Mouse (Mus musculus) E14TG2a.4 (cell line): ENCODE results near the gene Hapln3.

Source experiments
- H3K27me3 ChIP-seq: 2 replicates; pipeline ENCODE4 v1.6.1; 2014; ENCODE audit warnings: low read length, control low read depth; ENCODE audit not compliant: insufficient read depth
- H3K36me3 ChIP-seq: 2 replicates; pipeline ENCODE4 v1.6.1; 2014; ENCODE audit warnings: low read length, control low read depth; ENCODE audit not compliant: insufficient read depth
- H3K4me1 ChIP-seq: replicated peaks from 2 replicates; pipeline ENCODE4 v1.6.1; 2014; ENCODE audit warnings: low read depth, low read length, control low read depth
- H3K4me3 ChIP-seq: replicated peaks from 2 replicates; pipeline ENCODE4 v1.5.1; 2014; ENCODE audit warnings: mild to moderate bottlenecking, low read length
- H3K9me3 ChIP-seq: 2 replicates; pipeline ENCODE4 v1.6.1; 2014; ENCODE audit warnings: low read length, control low read depth
- CTCF ChIP-seq: conservative IDR thresholded peaks from 2 replicates; pipeline ENCODE4 v1.5.1; 2014; ENCODE audit warnings: low read length
- NANOG ChIP-seq: IDR thresholded peaks from 2 replicates; pipeline ENCODE4 v1.6.1; 2014; ENCODE audit warnings: borderline replicate concordance, low read length, mixed read lengths
- POU5F1 ChIP-seq: IDR thresholded peaks from 2 replicates; pipeline ENCODE4 v1.6.1; 2014; ENCODE audit warnings: low read length, borderline replicate concordance

The Hapln3 gene

GRCm38 (mm10) chr7:79147011-79147837 lies 16.4 kb upstream of the Hapln3 start:
- TF ChIP-seq POU5F1 (no peak), NANOG (no peak), CTCF (no peak)
- Histone ChIP-seq H3K27me3 (no peaks in the 10 kb centered on the region), H3K4me3 (peak overlapping the region; percentile 92), H3K36me3 (peaks cover 41% of the 10 kb centered on the region), H3K9me3 (no peaks in the 10 kb centered on the region), H3K4me1 (peaks cover 60% of the 10 kb centered on the region)

GRCm38 (mm10) chr7:79140897-79141296 lies 10.1 kb upstream of the Hapln3 start:
- TF ChIP-seq NANOG: no peak
- no peak for TF ChIP-seq POU5F1
- peak; percentile 94 for TF ChIP-seq CTCF
- H3K36me3 ChIP-seq: peaks cover 86% of the 10 kb centered on the region
- no peaks in the 10 kb centered on the region for H3K9me3 ChIP-seq
- peaks cover 84% of the 10 kb centered on the region for H3K4me1 ChIP-seq
- peaks cover 9% of the 10 kb centered on the region; the same call in 1 of the 2 replicates for H3K27me3 ChIP-seq
- peak overlapping the region; percentile 21 for H3K4me3 ChIP-seq

- no peak for TF ChIP-seq POU5F1
- TF ChIP-seq NANOG: no peak
- TF ChIP-seq CTCF: no peak
Measured at GRCm38 (mm10) chr7:79139891-79140591, 9.2 kb upstream of the Hapln3 start.

GRCm38 (mm10) chr7:79139328-79139824 lies 8.6 kb upstream of the Hapln3 start:
- Histone ChIP-seq H3K4me1 (peaks cover 74% of the 10 kb centered on the region), H3K36me3 (peaks cover 89% of the 10 kb centered on the region), H3K9me3 (no peaks in the 10 kb centered on the region), H3K27me3 (peaks cover 9% of the 10 kb centered on the region; the same call in 1 of the 2 replicates), H3K4me3 (no peak overlapping the region)
- TF ChIP-seq POU5F1 (no peak), CTCF (no peak), NANOG (peak; percentile 26; the same call in 1 of the 2 replicates)

More at GRCm38 (mm10) chr7:79139891-79140591, 9.2 kb upstream of the Hapln3 start:
- Histone ChIP-seq H3K27me3 (peaks cover 9% of the 10 kb centered on the region; the same call in 1 of the 2 replicates), H3K4me1 (peaks cover 79% of the 10 kb centered on the region), H3K4me3 (peak overlapping the region; percentile 21), H3K9me3 (no peaks in the 10 kb centered on the region), H3K36me3 (peaks cover 89% of the 10 kb centered on the region)

- Histone ChIP-seq H3K4me3 (no peak overlapping the region), H3K27me3 (peaks cover 26% of the 10 kb centered on the region; the same call in 1 of the 2 replicates), H3K36me3 (peaks cover 64% of the 10 kb centered on the region), H3K9me3 (no peaks in the 10 kb centered on the region), H3K4me1 (peaks cover 58% of the 10 kb centered on the region)
- TF ChIP-seq NANOG: no peak
- TF ChIP-seq POU5F1: no peak
- TF ChIP-seq CTCF: no peak
Measured at GRCm38 (mm10) chr7:79133391-79133790, 2.6 kb upstream of the Hapln3 start.

- TF ChIP-seq CTCF (no peak), POU5F1 (no peak), NANOG (no peak)
- Histone ChIP-seq H3K4me1 (peaks cover 46% of the 10 kb centered on the region), H3K9me3 (no peaks in the 10 kb centered on the region), H3K36me3 (peaks cover 34% of the 10 kb centered on the region), H3K27me3 (peaks cover 23% of the 10 kb centered on the region; the same call in 1 of the 2 replicates), H3K4me3 (peak overlapping the region; percentile 48)
Measured at GRCm38 (mm10) chr7:79130385-79130784, 433 bp downstream of the Hapln3 start.

- TF ChIP-seq POU5F1 (no peak), NANOG (no peak), CTCF (peak; percentile 27; the same call in 1 of the 2 replicates)
Measured at GRCm38 (mm10) chr7:79129883-79130282, 935 bp downstream of the Hapln3 start.

GRCm38 (mm10) chr7:79123465-79123864 lies 7.4 kb downstream of the Hapln3 start:
- Histone ChIP-seq H3K27me3 (0 out of 2 replicates have a peak, but pooled peaks cover 6% of the 10 kb centered on the region), H3K4me1 (peaks cover 21% of the 10 kb centered on the region), H3K4me3 (no peak overlapping the region), H3K9me3 (no peaks in the 10 kb centered on the region; the same call in 1 of the 2 replicates), H3K36me3 (no peaks in the 10 kb centered on the region)
- no peak for TF ChIP-seq NANOG
- no peak for TF ChIP-seq CTCF
- no peak for TF ChIP-seq POU5F1

More at GRCm38 (mm10) chr7:79129883-79130282, 935 bp downstream of the Hapln3 start:
- Histone ChIP-seq H3K27me3 (peaks cover 23% of the 10 kb centered on the region; the same call in 1 of the 2 replicates), H3K4me3 (0 out of 2 replicates have a peak overlapping the region, but pooled peaks have one; percentile 48), H3K9me3 (no peaks in the 10 kb centered on the region), H3K36me3 (peaks cover 29% of the 10 kb centered on the region), H3K4me1 (peaks cover 46% of the 10 kb centered on the region)
